Mouse (Mus musculus) MEL (cell line): ENCODE data around the gene Tm9sf2.

Source experiments
- CTCF ChIP-seq, 3 experiments: IDR thresholded peaks in 2 of 3; conservative IDR thresholded peaks in 1 of 3; 2 replicates each; pipeline ENCODE4 v1.5.1; 2011 to 2012; ENCODE audit warnings: low read length in 3 of 3, low read depth in 2 of 3, mild to moderate bottlenecking in 2 of 3, improper control_type of control experiment in 1 of 3, inconsistent platforms in 1 of 3, mixed read lengths in 1 of 3, moderate library complexity in 1 of 3; ENCODE audit not compliant: control insufficient read depth in 1 of 3, insufficient read depth in 1 of 3, poor library complexity in 1 of 3, severe bottlenecking in 1 of 3
- ELF1 ChIP-seq: IDR thresholded peaks from 2 replicates; pipeline ENCODE4 v1.6.1; 2014; ENCODE audit warnings: low read depth, mild to moderate bottlenecking, inconsistent platforms, low read length, improper control_type of control experiment, moderate library complexity
- GABPA ChIP-seq: IDR thresholded peaks from 2 replicates; pipeline ENCODE4 v1.6.1; 2012; ENCODE audit warnings: low read depth, mild to moderate bottlenecking, inconsistent platforms, low read length, improper control_type of control experiment, moderate library complexity
- GATA1 ChIP-seq: IDR thresholded peaks from 2 replicates; pipeline ENCODE4 v1.6.1; 2011; ENCODE audit warnings: low read depth, low read length, improper control_type of control experiment
- HCFC1 ChIP-seq: IDR thresholded peaks from 2 replicates; pipeline ENCODE4 v1.6.1; 2012; ENCODE audit warnings: low read depth, mild to moderate bottlenecking, inconsistent platforms, low read length, improper control_type of control experiment, moderate library complexity
- MAZ ChIP-seq: IDR thresholded peaks from 2 replicates; pipeline ENCODE4 v1.6.1; 2012; ENCODE audit warnings: low read depth, mild to moderate bottlenecking, inconsistent platforms, low read length, improper control_type of control experiment
- MXI1 ChIP-seq: IDR thresholded peaks from 2 replicates; pipeline ENCODE4 v1.6.1; 2011; ENCODE audit warnings: mild to moderate bottlenecking, low read depth, low read length, improper control_type of control experiment
- POLR2A ChIP-seq, 2 experiments: IDR thresholded peaks; 2 replicates each; pipeline ENCODE4 v1.6.1; 2011 to 2012; ENCODE audit warnings: low read length in 2 of 2, mild to moderate bottlenecking in 2 of 2, control low read depth in 1 of 2, improper control_type of control experiment in 1 of 2, low read depth in 1 of 2, moderate library complexity in 1 of 2; ENCODE audit not compliant: control insufficient read depth in 1 of 2, insufficient read depth in 1 of 2, poor library complexity in 1 of 2
- TAL1 ChIP-seq: IDR thresholded peaks from 2 replicates; pipeline ENCODE4 v1.6.1; 2012; ENCODE audit warnings: mild to moderate bottlenecking, inconsistent platforms, low read length, moderate library complexity, mixed read lengths
- USF1 ChIP-seq: IDR thresholded peaks from 2 replicates; pipeline ENCODE4 v1.6.1; 2014; ENCODE audit warnings: low read depth, mild to moderate bottlenecking, inconsistent platforms, low read length, improper control_type of control experiment, moderate library complexity
- ZKSCAN1 ChIP-seq: IDR thresholded peaks from 2 replicates; pipeline ENCODE4 v1.6.1; 2012; ENCODE audit warnings: low read depth, mild to moderate bottlenecking, inconsistent platforms, low read length, improper control_type of control experiment, moderate library complexity

GRCm38 (mm10) chr14:122194630-122195029, 87.8 kb downstream of the Tm9sf2 start:
- TF ChIP-seq USF1 (no peak), CTCF (IDR thresholded peaks at IDR 0.05 in 2 of 3, conservative IDR thresholded peaks at IDR 0.05 in 1 of 3; ENCODE audit: control insufficient read depth in 1 of 3, insufficient read depth in 1 of 3, low read depth in 2 of 3, low read length in 3 of 3, poor library complexity in 1 of 3, severe bottlenecking in 1 of 3) (no peak), HCFC1 (no peak), POLR2A (IDR thresholded peaks at IDR 0.05; ENCODE audit: control insufficient read depth in 1 of 2, insufficient read depth in 1 of 2, low read depth in 1 of 2, low read length in 2 of 2, poor library complexity in 1 of 2) (no peak), MAZ (no peak), GATA1 (no peak), TAL1 (no peak), GABPA (no peak), ZKSCAN1 (no peak), MXI1 (no peak), ELF1 (no peak)
